Mouse (Mus musculus): Measurements from ENCODE around the gene Tmem131. TPM values are rescaled to one million over a fixed set of nuclear protein-coding genes. Genes with fewer than 3 reads are reported as not detected.
A peak's percentile ranks its signal among the peaks of the same experiment; 100 is the strongest.

Gene Tmem131
- total and polyA plus RNA-seq, 3 experiments, result 13.0 to 30.0 (median 28.1) TPM

GRCm38 (mm10) chr1:36836274-36836954, 107.1 kb downstream of the Tmem131 start:
- DNase-seq, result no peak
- H3K79me2 ChIP-seq (replicated peaks; ENCODE audit: control insufficient read depth, insufficient read depth, low read length), result no peaks in the 10 kb centered on the region
- no peak overlapping the region for H3K27ac ChIP-seq
- no peak overlapping the region for H3K4me3 ChIP-seq
- H3K4me1 ChIP-seq (ENCODE audit: control insufficient read depth, insufficient read depth, low read length), result peaks cover 2% of the 10 kb centered on the region
- WGBS, result 75% methylated on average over 12 of the region's 12 CpGs
- H3K36me3 ChIP-seq (ENCODE audit: control insufficient read depth, insufficient read depth, low read length), result peaks cover 15% of the 10 kb centered on the region
- TF ChIP-seq EP300 (IDR thresholded peaks at IDR 0.05; ENCODE audit: insufficient read depth, low read depth, low read length) (no peak), POLR2A (IDR thresholded peaks at IDR 0.05; ENCODE audit: insufficient read depth, low read depth, low read length) (no peak), CTCF (IDR thresholded peaks at IDR 0.05) (no peak)
- no peaks in the 10 kb centered on the region for H3K27me3 ChIP-seq (ENCODE audit: control insufficient read depth, insufficient read depth, low read length)
- intact Hi-C loops (cut with DNase I), result no loop called here
- no peak overlapping the region for H3K9ac ChIP-seq (ENCODE audit: low read depth, low read length)

- no peak overlapping the region for H3K4me3 ChIP-seq
- 93% methylated on average over 3 of the region's 3 CpGs for WGBS
- peaks cover 11% of the 10 kb centered on the region for H3K36me3 ChIP-seq (ENCODE audit: control insufficient read depth, insufficient read depth, low read length)
- DNase-seq, result peak in 1 of 2 experiments; percentile 10
- no peak overlapping the region for H3K27ac ChIP-seq
- no peak for TF ChIP-seq POLR2A (IDR thresholded peaks at IDR 0.05; ENCODE audit: insufficient read depth, low read depth, low read length)
- no peak for TF ChIP-seq CTCF (IDR thresholded peaks at IDR 0.05)
- TF ChIP-seq EP300 (IDR thresholded peaks at IDR 0.05; ENCODE audit: insufficient read depth, low read depth, low read length), result no peak
- no peaks in the 10 kb centered on the region for H3K27me3 ChIP-seq (ENCODE audit: control insufficient read depth, insufficient read depth, low read length)
- intact Hi-C loops (cut with DNase I), result no loop called here
- H3K79me2 ChIP-seq (replicated peaks; ENCODE audit: control insufficient read depth, insufficient read depth, low read length), result no peaks in the 10 kb centered on the region
- H3K9ac ChIP-seq (ENCODE audit: low read depth, low read length), result no peak overlapping the region
- H3K4me1 ChIP-seq (ENCODE audit: control insufficient read depth, insufficient read depth, low read length), result peaks cover 2% of the 10 kb centered on the region
These were observed 107.9 kb downstream of the Tmem131 start for GRCm38 (mm10) chr1:36835593-36835992.

DNA sequence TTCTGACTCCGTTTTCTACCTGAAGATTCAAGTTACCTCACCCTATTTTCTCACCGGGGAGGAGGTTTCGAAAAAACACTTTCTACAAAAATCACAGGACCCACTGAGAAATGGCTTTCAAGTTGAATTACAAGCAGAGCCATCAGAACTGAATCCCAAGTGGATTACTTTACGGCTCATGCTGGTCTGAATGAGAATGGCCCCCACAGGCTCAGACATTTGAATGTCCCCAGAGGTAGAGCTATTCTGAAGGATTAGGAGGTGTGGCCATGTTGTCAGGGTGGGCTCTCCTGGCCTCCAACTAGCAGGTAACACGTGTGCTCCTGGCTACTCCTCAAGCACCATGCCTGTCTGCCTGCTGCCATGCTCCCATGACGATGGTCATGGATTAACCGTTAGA, 109.4 kb downstream of the Tmem131 start:
- Histone ChIP-seq H3K79me2 (replicated peaks; ENCODE audit: control insufficient read depth, insufficient read depth, low read length) (no peaks in the 10 kb centered on the region), H3K4me1 (ENCODE audit: control insufficient read depth, insufficient read depth, low read length) (no peaks in the 10 kb centered on the region), H3K9ac (ENCODE audit: low read depth, low read length) (no peak overlapping the region), H3K27me3 (ENCODE audit: control insufficient read depth, insufficient read depth, low read length) (no peaks in the 10 kb centered on the region), H3K27ac (no peak overlapping the region), H3K36me3 (ENCODE audit: control insufficient read depth, insufficient read depth, low read length) (peaks cover 3% of the 10 kb centered on the region; the same call in 1 of the 2 replicates), H3K4me3 (no peak overlapping the region)
- 97% methylated on average over 7 of the region's 7 CpGs for WGBS
- DNase-seq, result no peak
- no peak for TF ChIP-seq EP300 (IDR thresholded peaks at IDR 0.05; ENCODE audit: insufficient read depth, low read depth, low read length)
- TF ChIP-seq CTCF (IDR thresholded peaks at IDR 0.05), result no peak
- TF ChIP-seq POLR2A (IDR thresholded peaks at IDR 0.05; ENCODE audit: insufficient read depth, low read depth, low read length), result no peak
- intact Hi-C loops (cut with DNase I), result no loop called here

DNA sequence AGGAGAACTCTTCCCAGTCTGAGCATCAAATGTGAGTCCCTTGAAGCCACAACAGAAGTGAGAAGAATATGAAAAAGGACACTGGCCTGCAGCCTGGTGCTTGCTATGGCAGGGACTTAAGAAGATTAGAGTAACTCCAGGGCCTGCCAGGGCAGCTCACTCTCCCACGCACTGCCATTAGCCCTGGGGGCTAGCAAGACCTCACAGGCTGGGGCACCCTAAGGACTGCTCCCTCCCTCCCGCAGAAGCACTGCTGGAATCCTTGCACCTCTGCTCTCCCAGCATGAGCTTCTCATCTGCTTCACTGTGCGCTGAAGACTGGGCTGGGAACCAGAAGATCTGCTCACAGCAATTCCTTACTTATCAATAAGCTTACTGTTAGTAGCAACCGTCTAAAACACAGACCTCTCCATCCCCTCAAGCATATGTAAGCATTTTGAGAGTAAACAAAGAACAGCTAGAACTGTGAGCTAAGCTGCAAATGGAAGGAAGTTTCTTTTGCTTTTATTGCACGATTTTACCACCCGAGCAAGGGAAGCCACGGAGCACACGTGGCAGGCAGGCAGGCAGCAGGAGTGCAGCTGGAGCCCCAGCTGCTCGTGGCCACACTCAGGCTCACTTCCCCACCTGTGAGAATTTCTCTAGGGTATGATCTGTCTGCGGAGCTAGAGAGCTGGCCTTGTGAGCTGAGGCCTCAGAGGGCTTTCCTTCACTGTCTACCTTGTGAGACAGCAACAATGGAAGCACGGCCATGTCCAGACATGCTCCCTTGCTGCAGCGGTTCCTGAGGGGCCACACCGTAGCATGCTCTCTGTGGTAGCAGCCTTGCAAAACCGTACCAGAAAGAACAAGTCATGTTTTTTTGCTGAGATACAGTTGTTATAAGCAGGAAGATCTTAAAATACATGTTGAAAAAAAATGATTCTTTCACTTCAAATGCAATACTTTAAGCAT, 112.3 kb downstream of the Tmem131 start:
- Histone ChIP-seq H3K36me3 (ENCODE audit: control insufficient read depth, insufficient read depth, low read length) (no peaks in the 10 kb centered on the region), H3K27ac (no peak overlapping the region)
- TF ChIP-seq CTCF (IDR thresholded peaks at IDR 0.05), result no peak
- no peak for TF ChIP-seq POLR2A (IDR thresholded peaks at IDR 0.05; ENCODE audit: insufficient read depth, low read depth, low read length)
- no peak for TF ChIP-seq EP300 (IDR thresholded peaks at IDR 0.05; ENCODE audit: insufficient read depth, low read depth, low read length)

DNA sequence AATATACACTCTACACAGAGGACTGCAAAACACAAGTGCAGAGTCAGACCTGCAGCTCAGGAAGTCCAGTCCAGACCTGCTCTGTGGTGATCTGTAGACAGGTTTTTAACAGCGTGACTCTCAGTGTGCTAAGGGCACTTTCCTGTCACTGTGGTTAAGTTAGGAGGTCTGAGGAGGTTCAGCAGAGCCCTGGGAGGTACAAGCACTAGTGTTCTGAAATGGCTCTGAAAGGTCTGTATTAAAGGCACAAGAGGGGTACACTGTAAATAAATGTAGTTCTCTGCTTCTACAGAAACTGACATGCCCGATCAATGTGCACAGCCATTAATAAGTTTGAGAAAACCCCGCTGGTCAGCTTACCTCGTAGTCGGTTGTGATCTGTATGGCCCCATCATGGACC, 119.1 kb downstream of the Tmem131 start:
- Histone ChIP-seq H3K79me2 (replicated peaks; ENCODE audit: control insufficient read depth, insufficient read depth, low read length) (no peaks in the 10 kb centered on the region), H3K9ac (ENCODE audit: low read depth, low read length) (no peak overlapping the region), H3K4me1 (ENCODE audit: control insufficient read depth, insufficient read depth, low read length) (no peaks in the 10 kb centered on the region), H3K27me3 (ENCODE audit: control insufficient read depth, insufficient read depth, low read length) (no peaks in the 10 kb centered on the region), H3K36me3 (ENCODE audit: control insufficient read depth, insufficient read depth, low read length) (no peaks in the 10 kb centered on the region; the same call in 1 of the 2 replicates), H3K4me3 (no peak overlapping the region), H3K27ac (no peak overlapping the region)
- DNase-seq, result no peak
- no peak for TF ChIP-seq POLR2A (IDR thresholded peaks at IDR 0.05; ENCODE audit: insufficient read depth, low read depth, low read length)
- TF ChIP-seq EP300 (IDR thresholded peaks at IDR 0.05; ENCODE audit: insufficient read depth, low read depth, low read length), result no peak
- no peak for TF ChIP-seq CTCF (IDR thresholded peaks at IDR 0.05)
- intact Hi-C loops (cut with DNase I), result loop anchor here (5.0 kb wide), 2 partner anchors 113 to 203 kb away; partner anchors contain the start of gene Vwa3b
- whole genome bisulfite sequencing, result 95% methylated on average over 5 of the region's 5 CpGs

More for the DNA sequence above, 112.3 kb downstream of the Tmem131 start:
- no peaks in the 10 kb centered on the region for H3K79me2 ChIP-seq (replicated peaks; ENCODE audit: control insufficient read depth, insufficient read depth, low read length)
- intact Hi-C loops (cut with DNase I), result no loop called here
- WGBS, result 65% methylated on average over 14 of the region's 14 CpGs
- no peak overlapping the region for H3K4me3 ChIP-seq
- no peak for DNase-seq
- H3K4me1 ChIP-seq (ENCODE audit: control insufficient read depth, insufficient read depth, low read length), result no peaks in the 10 kb centered on the region
- H3K9ac ChIP-seq (ENCODE audit: low read depth, low read length), result no peak overlapping the region
- H3K27me3 ChIP-seq (ENCODE audit: control insufficient read depth, insufficient read depth, low read length), result no peaks in the 10 kb centered on the region
